Comparison of ENCODE assay signal across 29 mouse cellular contexts in genomic region chr1:41235335-41235734, GRCm38 (mm10).
DNase-seq lines count a peak whose midpoint lies in the region; ATAC-seq and TF ChIP-seq lines count a peak whose summit lies in the region.
"Had no signal": no experiment of that assay in that cellular context is flagged by ENCODE, and none has a peak within 500 bp of the region (broad histone marks: within the 10 kb centered on the region; RNA-seq: fewer than 3 reads in every experiment).

No protein-coding gene starts in this region.

- no peak overlapping the region for H3K4me3 ChIP-seq in midbrain, embryonic 15.5 days
- H3K4me3 ChIP-seq in midbrain, embryonic 10.5 days = no peak overlapping the region
- H3K4me3 ChIP-seq: embryonic facial prominence, embryonic 13.5 days; forebrain, embryonic 10.5 days; forebrain, embryonic 13.5 days; heart, embryonic 12.5 days; heart, embryonic 15.5 days had no signal

- peaks cover 7% of the 10 kb centered on the region; the same call in 1 of the 2 replicates for H3K4me1 ChIP-seq in midbrain, embryonic 15.5 days
- peaks cover 11% of the 10 kb centered on the region; the same call in 1 of the 2 replicates for H3K4me1 ChIP-seq in midbrain, embryonic 10.5 days
- H3K4me1 ChIP-seq: embryonic facial prominence, embryonic 13.5 days; forebrain, embryonic 10.5 days; forebrain, embryonic 13.5 days; heart, embryonic 12.5 days; heart, embryonic 15.5 days had no signal

- no peaks in the 10 kb centered on the region for H3K36me3 ChIP-seq in midbrain, embryonic 15.5 days (replicated peaks)
- H3K36me3 ChIP-seq in midbrain, embryonic 10.5 days = no peaks in the 10 kb centered on the region
- H3K36me3 ChIP-seq: embryonic facial prominence, embryonic 13.5 days; forebrain, embryonic 10.5 days; G1E; heart, embryonic 12.5 days; heart, embryonic 15.5 days had no signal

- ATAC-seq in frontal cortex, adult (ENCODE audit: low TSS enrichment) = peak; percentile 67
- peak; percentile 67; the same call in 1 of the 2 replicates for ATAC-seq in midbrain, embryonic 15.5 days (replicated peaks)
- ATAC-seq in monocyte, adult 5-6 weeks (replicated peaks; ENCODE audit: insufficient number of reproducible peaks, low FRiP score, low TSS enrichment, poor library complexity, severe bottlenecking) = no peak
- ATAC-seq: forebrain, embryonic 13.5 days; forebrain, embryonic 16.5 days; hindbrain, postnatal 0 days; inflammation-experienced regulatory T-cells, adult 6 months; Patski had no signal

- no peak overlapping the region for H3K9ac ChIP-seq in midbrain, embryonic 15.5 days
- H3K9ac ChIP-seq: embryonic facial prominence, embryonic 13.5 days; forebrain, embryonic 13.5 days; heart, embryonic 12.5 days; heart, embryonic 15.5 days; hindbrain, embryonic 14.5 days had no signal

- TF ChIP-seq CTCF in brain, embryonic 14.5 days (IDR thresholded peaks at IDR 0.05; ENCODE audit: borderline replicate concordance, extremely low read depth, insufficient read depth, insufficient read length) = no peak

- 47% methylated on average over 7 of the region's 7 CpGs for WGBS in midbrain, embryonic 15.5 days
- 84% methylated on average over 7 of the region's 7 CpGs for WGBS in midbrain, embryonic 10.5 days

- no peak overlapping the region for H3K4me2 ChIP-seq in midbrain, embryonic 15.5 days
- H3K4me2 ChIP-seq: embryonic facial prominence, embryonic 13.5 days; forebrain, embryonic 13.5 days; heart, embryonic 12.5 days; heart, embryonic 15.5 days; hindbrain, embryonic 14.5 days had no signal

- H3K27me3 ChIP-seq in midbrain, embryonic 15.5 days (replicated peaks) = no peaks in the 10 kb centered on the region
- H3K27me3 ChIP-seq in midbrain, embryonic 10.5 days (ENCODE audit: low read depth, poor library complexity, severe bottlenecking) = no peaks in the 10 kb centered on the region
- H3K27me3 ChIP-seq: CH12.LX; embryonic facial prominence, embryonic 13.5 days; forebrain, embryonic 13.5 days; heart, embryonic 12.5 days; heart, embryonic 15.5 days had no signal

- no peak for TF ChIP-seq POLR2A in brain, embryonic 14.5 days (IDR thresholded peaks at IDR 0.05; ENCODE audit: borderline replicate concordance, extremely low read depth, insufficient read depth, insufficient read length, poor library complexity, severe bottlenecking)

- no peak for DNase-seq in frontal cortex, postnatal 36 days (ENCODE audit: low spot score in 2 of 2)
- no peak for DNase-seq in midbrain, embryonic 10.5 days (ENCODE audit: low spot score)
- peak; percentile 40 for DNase-seq in brain, embryonic 14.5 days (ENCODE audit: low read depth)
- DNase-seq: adrenal gland, postnatal 10 days; adrenal gland, postnatal 36 days; B cell, adult 2 months; cerebellum, adult 11 months; cerebellum, adult 2 months; cerebellum, adult 9-11 months; cerebellum, postnatal 25 days; gastrocnemius, postnatal 25 days; heart, adult 18-20 months; heart, postnatal 10 days; heart, postnatal 36 days had no signal

- peak overlapping the region; percentile 29; the same call in 1 of the 2 replicates for H3K27ac ChIP-seq in midbrain, embryonic 15.5 days
- H3K27ac ChIP-seq in midbrain, embryonic 10.5 days (replicated peaks) = no peak overlapping the region
- H3K27ac ChIP-seq: embryonic facial prominence, embryonic 13.5 days; forebrain, embryonic 10.5 days; forebrain, embryonic 13.5 days; heart, embryonic 15.5 days; hindbrain, embryonic 14.5 days; hindbrain, postnatal 0 days had no signal

- no peaks in the 10 kb centered on the region for H3K9me3 ChIP-seq in midbrain, embryonic 15.5 days
- no peaks in the 10 kb centered on the region for H3K9me3 ChIP-seq in midbrain, embryonic 10.5 days (replicated peaks)
- H3K9me3 ChIP-seq: embryonic facial prominence, embryonic 13.5 days; forebrain, embryonic 10.5 days; forebrain, embryonic 13.5 days; heart, embryonic 12.5 days; heart, embryonic 15.5 days had no signal
